Mouse (Mus musculus) liver, embryonic 14 days (tissue): ENCODE measurements around the gene Hdx. TPM values are rescaled to one million over a fixed set of nuclear protein-coding genes. Genes with fewer than 3 reads are reported as not detected.

Experiments
- polyA plus RNA-seq: library from polyadenylated mRNA; depleted of rRNA; stranded (reverse); fragments of >200 nt; gene quantifications from 2 replicates; pipeline ENCODE4 v1.2.3, GENCODE M21; 2012; rRNA removed

The Hdx gene
- 0.05 TPM in 2 replicates for polyA plus RNA-seq

GRCm38 (mm10) chrX:111696356-111697282 lies at the start of gene Hdx:
Hdx (minus strand) TSS chrX:111697079.

GRCm38 (mm10) chrX:111537859-111538258 lies 159.0 kb downstream of the Hdx start, which contains the start of gene Rps6ka6:
Rps6ka6 (minus strand) TSS chrX:111537959.

Other genes starting within 250 kb of the Hdx start
- gene Rps6ka6, start 159.1 kb downstream of the Hdx start, polyA plus RNA-seq: 2.1 and 2.7 TPM in 2 replicates
- 0.03 and 0.06 TPM in 2 replicates for gene Gm45194, start 194.3 kb upstream of the Hdx start, polyA plus RNA-seq